Mouse (Mus musculus): ENCODE data around the gene Nacc1.

DNA sequence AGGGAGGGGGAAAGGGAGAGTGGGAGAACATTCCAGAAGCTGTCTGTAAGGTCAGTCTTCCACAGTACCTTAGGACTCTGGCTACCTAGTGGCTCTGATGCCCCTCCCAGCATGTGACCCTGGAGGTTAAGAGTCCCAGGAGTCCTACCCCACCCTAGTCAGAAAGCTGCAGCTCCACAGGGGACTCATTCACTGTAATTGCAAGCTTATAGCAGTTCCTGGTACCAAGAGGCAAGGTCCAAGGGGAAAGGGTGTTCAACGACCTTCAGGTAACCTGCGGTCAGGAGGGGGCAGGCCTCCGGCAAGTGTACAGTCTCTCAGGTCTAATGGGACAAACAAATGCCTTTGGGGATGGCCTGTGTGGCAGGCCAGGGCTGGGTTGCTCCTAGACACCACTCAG, 37.4 kb downstream of the Nacc1 start:
- TF ChIP-seq CEBPB (IDR thresholded peaks at IDR 0.05; ENCODE audit: low read depth) (no peak), MYOG (IDR thresholded peaks at IDR 0.05; ENCODE audit: control insufficient read depth, extremely low read depth, insufficient read length) (no peak), MAX (IDR thresholded peaks at IDR 0.05) (no peak), CTCF (IDR thresholded peaks at IDR 0.05; ENCODE audit: control insufficient read depth, insufficient read depth, insufficient read length) (no peak), MYOD1 (IDR thresholded peaks at IDR 0.05; ENCODE audit: control insufficient read depth, insufficient read length, low read depth) (no peak), FOSL1 (IDR thresholded peaks at IDR 0.05; ENCODE audit: insufficient read depth, low read length, poor library complexity, severe bottlenecking) (no peak), USF1 (IDR thresholded peaks at IDR 0.05; ENCODE audit: low read depth) (no peak)
